Mouse (Mus musculus) liver, adult 2 months (tissue): ENCODE results near the gene 1110065P20Rik. TPM values are rescaled to one million over a fixed set of nuclear protein-coding genes. Genes with fewer than 3 reads are reported as not detected.

Experiments
- DNase-seq: peaks from one replicate; pipeline ENCODE4 v3.0.0-alpha.2; 2011; ENCODE audit warnings: low read depth, low spot score; ENCODE audit errors: extremely low read depth
- H3K27ac ChIP-seq: fragments of 200-500 bp; replicated peaks from 2 replicates; pipeline ENCODE4 v1.5.1; 2012; ENCODE audit warnings: low read depth, mild to moderate bottlenecking, control low read depth, inconsistent platforms, low read length; ENCODE audit not compliant: insufficient read depth
- H3K27me3 ChIP-seq: fragments of 200-500 bp; 2 replicates; pipeline ENCODE4 v1.6.1; 2012; ENCODE audit warnings: mild to moderate bottlenecking, moderate library complexity, low read length, inconsistent platforms; ENCODE audit not compliant: control insufficient read depth, insufficient read depth
- H3K36me3 ChIP-seq: fragments of 200-500 bp; 2 replicates; pipeline ENCODE4 v1.6.1; 2012; ENCODE audit warnings: low read length, inconsistent platforms; ENCODE audit not compliant: control insufficient read depth, insufficient read depth
- H3K4me1 ChIP-seq: fragments of 200-500 bp; 2 replicates; pipeline ENCODE4 v1.6.1; 2011; ENCODE audit warnings: low read length; ENCODE audit not compliant: control insufficient read depth, insufficient read depth
- H3K4me3 ChIP-seq: fragments of 200-500 bp; 2 replicates; pipeline ENCODE4 v1.5.1; 2011; ENCODE audit warnings: low read depth, mild to moderate bottlenecking, control low read depth, low read length, moderate library complexity; ENCODE audit not compliant: insufficient read depth
- H3K79me2 ChIP-seq: fragments of 200-500 bp; 2 replicates; pipeline ENCODE4 v1.6.1; 2012; ENCODE audit warnings: inconsistent platforms, mild to moderate bottlenecking, low read length, moderate library complexity; ENCODE audit not compliant: control insufficient read depth, insufficient read depth
- H3K9ac ChIP-seq: fragments of 200-500 bp; 2 replicates; pipeline ENCODE4 v1.6.1; 2012; ENCODE audit warnings: low read depth, mild to moderate bottlenecking, control low read depth, inconsistent platforms, low read length
- CTCF ChIP-seq: fragments of 200-500 bp; IDR thresholded peaks from 2 replicates; pipeline ENCODE4 v1.5.1; 2011; ENCODE audit warnings: low read depth, low read length, control low read depth
- POLR2A ChIP-seq: fragments of 200-500 bp; IDR thresholded peaks from 2 replicates; pipeline ENCODE4 v1.6.1; 2011; ENCODE audit warnings: low read length, control low read depth; ENCODE audit not compliant: insufficient read depth; ENCODE audit errors: extremely low read depth
- WGBS: fragments of 180-500 bp; shearing (Covaris S2); methylation state at CpG from one replicate; pipeline ENCODE4 v1.1.7; 2018; 5-methylcytosine and 5-hydroxymethylcytosine counted together
- polyA plus RNA-seq: library from polyadenylated mRNA; depleted of rRNA; stranded (reverse); fragments of >200 nt; gene quantifications from 2 replicates; pipeline ENCODE4 v1.2.3, GENCODE M21; 2012
- total RNA-seq: library from RNA; depleted of rRNA; stranded (reverse); fragments of >200 nt; gene quantifications from 2 replicates; pipeline ENCODE4 v1.2.3, GENCODE M21; 2014

Gene 1110065P20Rik
- total and polyA plus RNA-seq, 2 experiments = 35.5 to 49.9 TPM

DNA sequence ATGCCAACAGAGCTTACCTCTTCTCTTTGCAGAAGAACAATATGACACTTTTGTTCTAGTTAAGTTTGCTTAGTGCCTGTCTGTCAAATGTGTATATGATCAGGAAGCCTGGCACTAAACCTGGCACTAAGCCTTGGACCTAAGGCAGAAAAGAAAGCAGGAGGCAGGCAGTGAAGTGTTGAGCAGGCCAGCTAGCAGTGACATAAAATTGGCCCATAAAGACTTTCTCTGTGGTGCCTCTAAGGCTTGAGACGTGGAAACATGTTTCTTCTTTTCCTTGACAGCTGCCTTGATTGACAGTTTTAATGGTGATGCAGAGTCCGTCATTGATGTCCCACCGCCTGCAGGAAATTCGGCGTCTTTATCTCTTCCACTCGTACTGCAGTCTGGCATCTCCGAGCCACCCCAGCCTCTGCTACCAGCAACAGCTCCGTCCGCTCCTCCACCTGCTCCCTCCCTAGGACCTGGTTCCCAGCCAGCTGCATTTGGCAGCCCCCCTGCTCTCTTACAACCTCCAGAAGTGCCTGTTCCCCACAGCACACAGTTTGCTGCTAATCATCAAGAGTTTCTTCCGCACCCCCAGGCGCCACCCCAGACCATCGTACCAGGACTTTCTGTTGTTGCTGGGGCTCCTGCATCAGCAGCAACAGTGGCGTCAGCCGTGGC lies 12.8 kb downstream of the 1110065P20Rik start:
- Histone ChIP-seq H3K79me2 (no peaks in the 10 kb centered on the region), H3K4me3 (no peak overlapping the region), H3K36me3 (peaks cover 28% of the 10 kb centered on the region), H3K27ac (no peak overlapping the region), H3K27me3 (no peaks in the 10 kb centered on the region), H3K4me1 (no peaks in the 10 kb centered on the region), H3K9ac (no peak overlapping the region)
- TF ChIP-seq CTCF (no peak), POLR2A (no peak)
- 95% methylated on average over 14 of the region's 14 CpGs for WGBS
- no peak for DNase-seq

DNA sequence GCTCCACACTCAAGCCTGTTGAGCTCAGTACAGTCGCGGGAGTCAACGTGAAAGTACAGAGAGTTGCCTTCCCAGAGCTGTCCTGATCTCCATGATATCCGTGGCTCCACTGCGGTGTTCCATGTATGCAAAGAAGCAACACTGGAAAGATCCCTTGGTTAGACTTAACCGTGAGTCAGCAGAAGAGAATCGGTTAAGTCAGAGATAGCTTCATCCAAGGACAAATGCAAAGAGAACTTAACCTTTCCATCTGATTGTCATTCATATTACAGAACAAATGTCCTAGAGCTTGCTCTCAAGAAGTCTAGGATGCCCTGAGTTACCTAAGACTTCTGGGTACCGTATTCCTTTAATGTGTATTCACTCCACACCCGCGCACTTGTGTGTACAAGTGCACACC lies 18.2 kb downstream of the 1110065P20Rik start:
- no peak for DNase-seq
- no peaks in the 10 kb centered on the region for H3K27me3 ChIP-seq
- WGBS = 93% methylated on average over 10 of the region's 10 CpGs
- peaks cover 19% of the 10 kb centered on the region for H3K36me3 ChIP-seq
- TF ChIP-seq POLR2A (no peak), CTCF (no peak)
- H3K4me1 ChIP-seq = no peaks in the 10 kb centered on the region
- no peak overlapping the region for H3K4me3 ChIP-seq
- no peak overlapping the region for H3K27ac ChIP-seq
- no peak overlapping the region for H3K9ac ChIP-seq
- H3K79me2 ChIP-seq = no peaks in the 10 kb centered on the region

GRCm38 (mm10) chr4:124829671-124830070 lies 21.3 kb downstream of the 1110065P20Rik start:
- H3K27ac ChIP-seq = no peak overlapping the region
- H3K79me2 ChIP-seq = no peaks in the 10 kb centered on the region
- no peak for DNase-seq
- no peaks in the 10 kb centered on the region for H3K27me3 ChIP-seq
- H3K4me3 ChIP-seq = no peak overlapping the region
- WGBS = 74% methylated on average over 5 of the region's 5 CpGs
- H3K9ac ChIP-seq = no peak overlapping the region
- H3K36me3 ChIP-seq = peaks cover 22% of the 10 kb centered on the region; the same call in 1 of the 2 replicates
- H3K4me1 ChIP-seq = no peaks in the 10 kb centered on the region
- no peak for TF ChIP-seq CTCF
- no peak for TF ChIP-seq POLR2A

- DNase-seq = no peak
- Histone ChIP-seq H3K36me3 (peaks cover 26% of the 10 kb centered on the region; the same call in 1 of the 2 replicates), H3K9ac (no peak overlapping the region), H3K4me3 (no peak overlapping the region), H3K27me3 (no peaks in the 10 kb centered on the region), H3K4me1 (no peaks in the 10 kb centered on the region), H3K27ac (no peak overlapping the region), H3K79me2 (no peaks in the 10 kb centered on the region; the same call in 1 of the 2 replicates)
- TF ChIP-seq POLR2A (no peak), CTCF (no peak)
- 97% methylated on average over 21 of the region's 21 CpGs for WGBS
Measured at GRCm38 (mm10) chr4:124825371-124825965, 25.5 kb downstream of the 1110065P20Rik start.

DNA sequence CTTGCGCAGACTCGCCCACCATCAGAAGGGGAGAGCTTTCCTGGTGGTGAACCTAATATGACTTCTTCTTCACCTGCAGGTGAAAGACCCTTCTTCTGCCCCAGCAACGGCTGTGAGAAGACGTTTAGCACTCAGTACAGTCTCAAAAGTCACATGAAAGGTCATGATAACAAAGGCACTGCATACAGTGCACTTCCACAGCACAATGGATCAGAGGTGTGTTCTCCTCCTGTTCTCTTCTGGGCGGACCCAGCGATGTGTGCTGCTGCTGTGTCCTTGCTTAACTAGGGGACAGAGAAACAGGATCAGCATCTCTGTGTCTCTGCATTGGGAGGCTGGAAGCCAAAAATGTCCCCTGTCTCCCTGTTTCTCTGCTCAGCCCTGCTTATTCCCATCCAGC lies 26.0 kb downstream of the 1110065P20Rik start:
- WGBS = 92% methylated on average over 6 of the region's 6 CpGs
- Histone ChIP-seq H3K79me2 (peaks cover 3% of the 10 kb centered on the region; the same call in 1 of the 2 replicates), H3K27ac (no peak overlapping the region), H3K36me3 (peaks cover 25% of the 10 kb centered on the region; the same call in 1 of the 2 replicates), H3K9ac (no peak overlapping the region), H3K4me3 (no peak overlapping the region), H3K4me1 (no peaks in the 10 kb centered on the region), H3K27me3 (no peaks in the 10 kb centered on the region)
- TF ChIP-seq CTCF (no peak), POLR2A (no peak)
- DNase-seq = no peak

DNA sequence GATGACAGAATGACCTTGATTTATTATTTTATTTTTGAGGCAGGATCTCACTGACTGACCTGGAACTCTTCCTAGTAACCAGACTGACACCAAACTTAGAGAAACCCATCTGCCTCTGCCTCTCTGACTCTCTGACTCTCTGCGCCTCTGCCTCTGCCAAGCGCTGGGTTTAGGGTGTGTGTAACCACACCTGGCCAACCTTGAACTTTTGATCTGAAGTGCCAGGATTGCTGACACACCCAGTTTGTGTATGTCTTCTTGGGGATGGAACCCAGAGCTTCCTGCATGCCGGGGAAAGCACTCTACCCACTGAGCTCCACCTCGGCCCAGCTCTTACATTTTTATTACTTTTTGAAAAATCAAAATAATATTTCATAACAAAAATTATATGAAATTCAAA lies 32.2 kb downstream of the 1110065P20Rik start:
- no peak for DNase-seq
- H3K36me3 ChIP-seq = peaks cover 12% of the 10 kb centered on the region; the same call in 1 of the 2 replicates
- H3K9ac ChIP-seq = no peak overlapping the region
- peaks cover 26% of the 10 kb centered on the region; the same call in 1 of the 2 replicates for H3K79me2 ChIP-seq
- H3K4me3 ChIP-seq = no peak overlapping the region
- WGBS = 78% methylated on average over 4 of the region's 4 CpGs
- no peak overlapping the region for H3K27ac ChIP-seq
- H3K4me1 ChIP-seq = peaks cover 10% of the 10 kb centered on the region
- TF ChIP-seq CTCF (no peak), POLR2A (no peak)
- H3K27me3 ChIP-seq = no peaks in the 10 kb centered on the region
